Mouse (Mus musculus) layer of hippocampus, postnatal 36 days (tissue): ENCODE measurements around the gene Iffo1. TPM values are rescaled to one million over a fixed set of nuclear protein-coding genes. Genes with fewer than 3 reads are reported as not detected.
A peak's percentile ranks its signal among the peaks of the same experiment; 100 is the strongest.
"Not testable (repeated sequence)": the region's sequence is repeated elsewhere in the genome, so short reads cannot be mapped to it uniquely, and the experiment has no call there.

ENCODE experiments used
- DNase-seq, 2 experiments: peaks; one replicate each; pipeline ENCODE4 v3.0.0; 2022
- total RNA-seq, 2 experiments: library from RNA; stranded (reverse); gene quantifications; 2 replicates each; pipeline ENCODE4 v1.2.3; 2021

The Iffo1 gene
- total RNA-seq, 2 experiments from 2014 or later = 67.5 to 68.9 TPM

GRCm38 (mm10) chr6:125160854-125161760, 16.1 kb downstream of the Iffo1 start:
- DNase-seq = peak in 1 of 2 experiments; percentile 53

- peak; percentile 62 to 65 for DNase-seq
Observed at GRCm38 (mm10) chr6:125161971-125162370, 16.9 kb downstream of the Iffo1 start.

- DNase-seq = not testable (repeated sequence)
Observed at GRCm38 (mm10) chr6:125162615-125163305, 17.7 kb downstream of the Iffo1 start.

- peak; percentile 53 for DNase-seq
Observed at GRCm38 (mm10) chr6:125163801-125164657, 19.0 kb downstream of the Iffo1 start.

GRCm38 (mm10) chr6:125164672-125165327, 19.8 kb downstream of the Iffo1 start:
- DNase-seq = peak; percentile 44 to 45

GRCm38 (mm10) chr6:125165328-125165891, 20.4 kb downstream of the Iffo1 start:
- DNase-seq = peak; percentile 98

- DNase-seq = no peak
Observed at GRCm38 (mm10) chr6:125166051-125166751, 21.2 kb downstream of the Iffo1 start, which contains the start of gene Gapdh. Gene Gapdh, minus strand, starts transcription at chr6:125166467.

- peak; percentile 55 to 59 for DNase-seq
Observed at GRCm38 (mm10) chr6:125166861-125167650, 22.0 kb downstream of the Iffo1 start.

- no peak for DNase-seq
Observed at GRCm38 (mm10) chr6:125168086-125168485, 23.0 kb downstream of the Iffo1 start.

- no peak for DNase-seq
Observed at GRCm38 (mm10) chr6:125170194-125170593, 25.2 kb downstream of the Iffo1 start.

- no peak for DNase-seq
Observed at GRCm38 (mm10) chr6:125172474-125172873, 27.4 kb downstream of the Iffo1 start.

GRCm38 (mm10) chr6:125173256-125173655, 28.2 kb downstream of the Iffo1 start:
- no peak for DNase-seq

GRCm38 (mm10) chr6:125175469-125175868, 30.4 kb downstream of the Iffo1 start:
- DNase-seq = no peak

- DNase-seq = no peak
Observed at GRCm38 (mm10) chr6:125179601-125180000, 34.6 kb downstream of the Iffo1 start.

GRCm38 (mm10) chr6:125182133-125182532, 37.1 kb downstream of the Iffo1 start:
- DNase-seq = no peak

- no peak for DNase-seq
Observed at GRCm38 (mm10) chr6:125186203-125186602, 41.2 kb downstream of the Iffo1 start.

GRCm38 (mm10) chr6:125190816-125191215, 45.8 kb downstream of the Iffo1 start:
- no peak for DNase-seq

GRCm38 (mm10) chr6:125191332-125192015, 46.4 kb downstream of the Iffo1 start, which contains the start of the genes Ncapd2 and Mrpl51:
Gene Ncapd2, minus strand, starts transcription at chr6:125191701.
Gene Mrpl51, plus strand, starts transcription at chr6:125191801.
- peak; percentile 95 to 97 for DNase-seq
